Mouse (Mus musculus) R1 (cell line): ENCODE data around the gene Ednrb.
"Not testable (repeated sequence)": the region's sequence is repeated elsewhere in the genome, so short reads cannot be mapped to it uniquely, and the experiment has no call there.

Source experiments
- DNase-seq: peaks from one replicate; pipeline ENCODE4 v3.0.0-alpha.2; 2018; ENCODE audit warnings: low read depth, low spot score

Ednrb gene

GRCm38 (mm10) chr14:103823501-103823900, 20.7 kb downstream of the Ednrb start:
- DNase-seq = no peak

DNA sequence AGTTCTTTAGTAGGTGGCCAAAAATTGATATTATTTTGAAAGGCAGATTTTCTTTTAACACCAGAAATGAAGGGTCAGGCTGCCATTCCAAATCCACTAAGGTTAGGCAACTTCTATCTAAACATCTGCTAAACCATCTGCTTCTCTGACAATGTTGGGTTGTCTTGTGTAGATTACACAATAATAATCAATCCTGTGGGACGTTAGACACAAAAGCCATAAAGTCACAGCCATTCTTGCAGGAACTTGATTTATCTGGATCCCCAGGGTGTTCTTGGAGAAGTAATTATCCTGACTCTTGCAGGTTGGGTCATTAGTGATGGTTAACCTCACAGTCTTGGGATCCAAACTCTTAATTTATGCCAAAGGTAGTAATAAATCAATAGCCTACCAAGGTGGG, 21.6 kb downstream of the Ednrb start:
- DNase-seq = no peak

DNA sequence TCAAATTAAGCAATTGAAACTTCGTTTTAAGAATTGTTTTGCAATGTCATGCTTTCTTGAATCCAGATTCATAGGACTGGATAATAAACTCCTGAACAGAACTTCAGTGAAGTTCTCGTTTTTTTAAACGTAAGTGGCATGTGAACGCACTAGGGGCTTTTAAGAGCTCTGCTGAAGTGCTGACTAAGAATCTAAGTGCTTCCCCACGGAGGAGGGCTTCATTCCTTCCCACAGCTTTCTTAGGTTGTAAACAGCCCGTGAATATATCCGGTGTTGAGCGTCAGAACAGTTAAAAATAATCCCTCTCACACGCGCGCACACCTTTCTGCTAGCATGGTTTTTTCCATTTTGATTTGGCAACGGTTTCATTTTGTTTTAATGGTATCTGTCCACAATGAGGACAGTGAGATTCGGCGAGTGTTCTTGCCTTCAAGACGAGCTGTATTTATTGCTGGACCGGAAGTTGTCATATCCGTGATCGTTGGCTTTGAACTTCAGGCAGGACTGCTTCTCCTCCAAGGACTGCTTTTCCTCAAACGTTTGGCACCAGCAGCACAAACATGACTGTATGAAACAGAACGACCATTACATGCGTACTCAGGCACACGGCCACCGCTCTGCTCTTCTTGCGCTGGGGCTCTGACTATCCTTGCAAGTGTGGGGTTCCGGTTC, 27.4 kb downstream of the Ednrb start:
- no peak for DNase-seq

- peak; percentile 13 for DNase-seq
Observed at GRCm38 (mm10) chr14:103815542-103815941, 28.7 kb downstream of the Ednrb start.

- DNase-seq = no peak
Observed at GRCm38 (mm10) chr14:103814015-103814691, 30.0 kb downstream of the Ednrb start.

GRCm38 (mm10) chr14:103813246-103813645, 31.0 kb downstream of the Ednrb start:
- no peak for DNase-seq

- DNase-seq = no peak
Observed at GRCm38 (mm10) chr14:103811291-103811690, 32.9 kb downstream of the Ednrb start.

GRCm38 (mm10) chr14:103803907-103804659, 40.1 kb downstream of the Ednrb start:
- DNase-seq = no peak

DNA sequence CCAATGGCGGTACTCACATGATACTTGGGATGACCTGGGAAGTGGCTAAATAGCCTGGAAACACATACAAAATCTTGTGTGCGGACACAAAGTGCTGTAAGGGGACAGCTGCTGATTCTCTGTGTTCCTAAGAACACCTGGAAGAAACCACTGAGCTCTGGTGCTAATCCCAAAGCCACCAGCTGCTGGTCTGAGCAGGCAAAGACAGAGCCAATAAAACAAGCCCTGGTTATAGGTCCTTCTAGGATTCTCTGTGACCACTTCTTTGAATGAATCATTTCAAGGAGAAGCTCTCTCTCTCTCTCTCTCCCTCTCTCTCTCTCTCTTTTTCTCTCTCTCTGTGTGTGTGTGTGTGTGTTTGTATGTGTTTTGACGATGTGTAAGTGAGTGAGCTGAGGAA, 47.1 kb downstream of the Ednrb start:
- no peak for DNase-seq

GRCm38 (mm10) chr14:103795591-103795990, 48.6 kb downstream of the Ednrb start:
- DNase-seq = no peak

DNA sequence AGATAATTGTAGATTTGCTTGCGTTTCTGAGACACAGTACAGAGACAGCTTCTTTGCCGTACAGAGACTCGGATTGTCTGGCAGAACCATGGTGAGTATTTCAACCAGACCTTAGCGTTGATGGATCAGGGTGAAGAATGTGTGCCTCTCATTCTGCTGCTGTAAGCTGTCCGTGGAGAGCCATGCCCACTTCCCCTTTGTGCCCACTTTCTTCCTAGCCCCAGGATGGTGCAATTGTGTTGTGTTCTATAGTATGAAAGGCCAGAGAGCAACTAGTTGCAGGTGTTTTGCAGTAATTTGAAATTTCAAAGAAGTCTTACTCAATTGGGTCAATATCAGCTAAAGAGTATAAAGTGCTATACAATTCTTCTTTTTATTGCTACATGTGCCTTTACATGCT, 50.8 kb downstream of the Ednrb start:
- DNase-seq = no peak

GRCm38 (mm10) chr14:103792726-103793125, 51.5 kb downstream of the Ednrb start:
- no peak for DNase-seq

DNA sequence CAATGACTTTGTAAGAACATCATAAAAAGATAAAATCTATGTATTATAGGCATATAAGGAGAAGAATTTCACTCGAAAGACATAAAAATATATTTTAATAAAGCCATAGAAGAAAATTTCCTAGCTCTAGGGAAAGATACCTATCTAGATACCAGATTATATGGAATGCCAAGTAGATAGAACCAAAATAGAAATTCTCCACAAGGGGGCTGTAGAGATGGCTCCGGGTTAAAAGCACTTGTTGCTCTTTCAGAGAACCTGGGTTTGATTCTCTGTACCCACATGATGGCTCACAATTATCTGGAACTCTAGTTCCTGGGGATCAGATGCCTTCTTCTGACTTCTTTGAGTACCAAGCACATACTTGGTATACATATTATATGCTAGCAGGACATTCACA, 56.7 kb downstream of the Ednrb start:
- DNase-seq = no peak

DNA sequence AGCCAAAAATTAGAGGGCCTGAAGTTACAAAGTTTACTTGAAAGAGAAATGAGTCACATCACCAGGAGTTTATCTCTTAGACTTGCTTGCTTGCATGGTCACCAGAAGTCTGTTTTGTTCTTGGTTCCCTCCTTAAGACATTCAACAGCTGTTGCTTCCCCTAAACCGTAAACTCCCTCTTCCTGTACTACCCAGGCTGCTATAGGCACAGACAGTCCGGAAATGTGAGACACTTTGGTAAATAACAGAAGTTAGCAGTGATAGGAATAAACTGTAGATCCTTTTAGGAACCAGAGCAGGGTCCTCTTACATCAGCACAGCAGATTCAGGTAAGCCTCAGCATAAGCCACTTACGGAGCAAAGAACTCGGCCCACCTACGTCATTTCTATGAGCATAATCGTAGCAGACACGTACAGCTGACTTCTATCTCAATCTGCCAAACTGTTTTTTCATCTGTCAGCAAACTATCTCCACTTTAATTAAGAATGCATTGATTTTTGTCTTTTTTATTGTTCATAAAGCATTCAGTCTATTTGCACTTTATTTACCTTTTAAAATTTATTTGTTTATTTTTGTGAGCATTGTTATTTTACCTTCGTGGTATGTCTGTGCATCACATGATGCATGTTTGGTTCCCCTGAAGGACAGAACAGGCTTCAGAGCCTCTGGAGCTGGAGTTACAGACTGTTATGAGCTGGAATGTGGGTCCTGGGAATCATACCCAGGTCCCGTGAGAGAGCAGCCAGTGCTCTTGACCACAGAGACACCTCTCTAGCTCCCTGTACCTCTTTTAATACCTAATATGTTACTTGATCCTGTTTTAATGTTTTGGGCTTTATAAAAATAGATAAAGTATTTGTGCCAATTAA, 58.9 kb downstream of the Ednrb start:
- DNase-seq = no peak

- DNase-seq = not testable (repeated sequence)
Observed at GRCm38 (mm10) chr14:103780336-103780735, 63.9 kb downstream of the Ednrb start.

GRCm38 (mm10) chr14:103779276-103779675, 64.9 kb downstream of the Ednrb start:
- no peak for DNase-seq

GRCm38 (mm10) chr14:103778533-103779151, 65.6 kb downstream of the Ednrb start:
- no peak for DNase-seq

DNA sequence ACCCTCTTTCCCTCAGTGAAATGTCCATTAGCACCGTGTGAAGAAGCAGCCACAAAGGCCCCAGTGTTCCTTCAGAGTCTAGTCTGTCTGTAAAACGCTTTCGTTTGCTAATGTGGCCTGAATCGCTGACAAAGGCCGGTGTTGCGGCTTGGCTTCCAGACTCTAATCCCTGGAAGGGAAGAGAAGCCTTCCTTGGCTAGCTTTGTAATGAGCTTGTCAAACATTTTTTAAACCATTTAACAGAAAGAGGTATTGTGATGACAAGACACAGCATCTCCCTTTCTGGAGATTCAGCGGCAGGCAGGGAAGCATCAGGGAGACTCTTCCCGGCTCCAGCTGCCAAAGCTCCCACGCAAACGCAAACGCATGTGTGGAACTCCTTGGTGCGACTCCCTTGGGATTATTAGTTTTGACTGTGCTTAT, 66.2 kb downstream of the Ednrb start:
- peak; percentile 45 for DNase-seq

DNA sequence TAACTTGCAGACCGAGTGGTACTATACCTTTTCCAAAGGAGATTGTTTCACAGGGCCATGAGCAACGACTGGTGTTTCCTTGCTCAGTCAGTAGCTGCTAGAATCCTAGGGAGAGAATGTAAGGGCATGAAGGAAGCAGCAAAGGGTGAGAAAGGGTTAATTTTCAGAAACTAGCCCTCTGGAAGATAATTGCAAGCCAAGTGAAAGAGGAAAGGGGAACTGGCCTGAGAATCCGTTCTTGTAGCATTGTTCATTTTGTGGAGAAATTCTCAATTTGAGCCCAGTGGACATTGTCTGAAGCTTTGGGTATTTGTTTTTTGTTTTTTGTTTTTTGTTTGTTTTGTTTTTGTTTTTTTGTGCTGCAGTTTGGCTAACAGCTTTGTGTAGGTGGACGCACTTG, 66.8 kb downstream of the Ednrb start:
- DNase-seq = no peak

DNA sequence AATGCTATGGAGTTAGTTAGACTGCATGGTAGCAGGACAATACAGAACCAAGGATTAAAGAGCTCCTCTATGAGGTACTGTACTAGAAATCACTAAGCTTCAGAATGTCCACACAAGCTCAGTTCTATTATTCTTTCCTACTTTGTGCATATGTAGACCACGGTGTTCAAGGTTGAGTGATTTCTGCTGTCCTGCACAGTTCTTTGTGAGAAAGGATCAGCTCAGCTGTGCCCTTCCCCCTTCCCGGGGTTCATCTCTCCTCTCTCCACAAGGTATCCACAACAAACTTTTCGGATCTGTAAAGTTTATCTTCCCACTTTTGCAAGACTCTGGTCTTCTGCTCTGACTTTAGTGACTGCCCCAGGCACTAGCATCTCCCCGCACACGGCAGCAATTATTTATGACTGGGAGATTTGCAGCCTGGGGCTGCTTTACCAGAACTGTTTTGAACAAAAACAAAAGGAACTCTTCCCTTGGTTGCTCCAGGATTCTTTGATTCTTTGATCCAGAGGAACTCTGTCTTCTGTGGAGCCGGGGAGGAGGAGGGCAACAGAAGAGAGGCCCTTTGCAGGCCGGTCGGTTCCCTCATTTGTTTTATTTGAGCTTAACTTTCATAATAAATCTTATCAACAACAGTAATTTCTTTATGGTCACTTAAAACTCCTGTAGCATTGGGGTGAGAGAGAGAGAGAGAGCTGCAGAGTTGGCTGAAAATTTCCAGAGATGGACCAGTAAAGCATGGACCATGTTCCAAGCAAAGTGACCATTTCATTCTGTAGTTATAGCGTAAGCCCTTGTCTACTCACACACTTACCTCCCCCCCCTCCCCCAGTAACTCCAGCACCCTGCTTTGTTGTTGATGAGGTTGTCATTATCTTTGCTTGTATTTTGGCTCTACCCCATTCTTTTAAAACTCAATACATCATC, 74.6 kb downstream of the Ednrb start:
- no peak for DNase-seq
